Mouse (Mus musculus) heart, adult 2 months (tissue): ENCODE data around the gene Dnah8.

ENCODE experiments used
- CTCF ChIP-seq: fragments of 200-600 bp; IDR thresholded peaks from 2 replicates; pipeline ENCODE4 v1.8.1; 2022; ENCODE audit warnings: antibody characterized with exemption, mild to moderate bottlenecking, moderate library complexity
- EP300 ChIP-seq: fragments of 200-500 bp; IDR thresholded peaks from 2 replicates; pipeline ENCODE4 v1.6.1; 2011; ENCODE audit warnings: low read depth, low read length, control low read depth; ENCODE audit not compliant: insufficient read depth
- POLR2A ChIP-seq: fragments of 200-500 bp; IDR thresholded peaks from 2 replicates; pipeline ENCODE4 v1.6.1; 2011; ENCODE audit warnings: mild to moderate bottlenecking, low read depth, low read length, control low read depth; ENCODE audit not compliant: insufficient read depth

- TF ChIP-seq CTCF, result no peak
- TF ChIP-seq POLR2A, result no peak
- TF ChIP-seq EP300, result no peak
Observed at GRCm38 (mm10) chr17:30616203-30616602, 8.0 kb upstream of the Dnah8 start.
